Mouse (Mus musculus) lung, adult 2 months (tissue): ENCODE measurements at regions not wholly inside any gene's neighbourhood (a gene's known extent, or its start where the extent isn't known, plus 50 kb on each side); places are given as distances from the start of the nearest gene placed in this dataset.

ENCODE experiments used
- CTCF ChIP-seq: fragments of 200-500 bp; IDR thresholded peaks from 2 replicates; pipeline ENCODE4 v1.5.1; 2011; ENCODE audit warnings: mild to moderate bottlenecking, low read length, control low read depth; ENCODE audit not compliant: insufficient read depth
- POLR2A ChIP-seq: fragments of 200-500 bp; IDR thresholded peaks from 2 replicates; pipeline ENCODE4 v1.6.1; 2011; ENCODE audit warnings: low read depth, mild to moderate bottlenecking, control low read depth, low read length, borderline replicate concordance; ENCODE audit errors: extremely low read depth

DNA sequence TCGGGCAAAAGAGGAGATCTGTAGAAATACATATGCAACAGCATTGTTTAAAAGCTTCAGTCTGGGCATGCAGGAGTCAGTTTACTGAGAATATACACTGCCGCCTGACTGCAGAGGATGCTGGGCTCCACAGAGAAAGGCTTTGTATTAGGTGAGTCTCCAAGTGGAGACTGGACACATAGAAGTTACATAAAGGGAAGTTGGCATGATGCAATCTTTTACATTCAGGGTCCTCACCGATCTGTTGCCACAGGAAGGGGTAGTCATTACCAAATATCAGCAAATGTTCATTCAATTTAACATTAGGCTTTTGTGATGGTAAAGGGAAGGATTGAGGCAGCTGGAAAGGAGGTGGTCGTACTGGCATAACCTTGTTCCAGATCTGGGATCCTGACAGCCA lies 89.7 kb upstream of the Arntl start:
- no peak for TF ChIP-seq CTCF
- TF ChIP-seq POLR2A = no peak
